Mouse (Mus musculus) lung, embryonic 14.5 days (tissue): ENCODE measurements around the gene Gm10300. TPM values are rescaled to one million over a fixed set of nuclear protein-coding genes. Genes with fewer than 3 reads are reported as not detected.

Experiments
- ATAC-seq: fragments of 200-750 bp; cut with Nextera tagmentation; 2 replicates; pipeline ENCODE4 v1.8.0; 2017; ENCODE audit warnings: mild to moderate bottlenecking, moderate TSS enrichment, moderate library complexity; ENCODE audit not compliant: insufficient read depth
- DNase-seq: peaks from one replicate; pipeline ENCODE4 v3.0.0-alpha.2; 2015
- H3K27ac ChIP-seq: fragments of 300-500 bp; sonication (generic); 2 replicates; pipeline ENCODE4 v1.5.1; 2014; ENCODE audit warnings: low read depth, mild to moderate bottlenecking, moderate library complexity
- H3K27me3 ChIP-seq: fragments of 300-500 bp; sonication (generic); 2 replicates; pipeline ENCODE4 v1.6.1; 2014; ENCODE audit warnings: low read length, control low read depth; ENCODE audit not compliant: insufficient read depth
- H3K36me3 ChIP-seq: fragments of 300-500 bp; sonication (generic); 2 replicates; pipeline ENCODE4 v1.6.1; 2014; ENCODE audit warnings: control low read depth; ENCODE audit not compliant: insufficient read depth
- H3K4me1 ChIP-seq: fragments of 300-500 bp; sonication (generic); 2 replicates; pipeline ENCODE4 v1.6.1; 2014; ENCODE audit warnings: antibody characterized with exemption, control low read depth; ENCODE audit not compliant: insufficient read depth
- H3K4me2 ChIP-seq: fragments of 300-500 bp; sonication (generic); 2 replicates; pipeline ENCODE4 v1.6.1; 2014; ENCODE audit warnings: mild to moderate bottlenecking
- H3K4me3 ChIP-seq: fragments of 300-500 bp; sonication (generic); 2 replicates; pipeline ENCODE4 v1.5.1; 2014; ENCODE audit warnings: low read depth, low read length
- H3K9ac ChIP-seq: fragments of 300-500 bp; sonication (generic); 2 replicates; pipeline ENCODE4 v1.6.1; 2014
- H3K9me3 ChIP-seq: fragments of 300-500 bp; sonication (generic); 2 replicates; pipeline ENCODE4 v1.6.1; 2016; ENCODE audit warnings: low read depth, low read length, control low read depth
- CTCF ChIP-seq: IDR thresholded peaks from 2 replicates; pipeline ENCODE4 v1.5.1; 2016; ENCODE audit warnings: antibody characterized with exemption, low read depth
- WGBS: fragments of 180-500 bp; shearing (Covaris S2); extraction: QIAGEN DNeasy Blood & Tissue Kit; methylation state at CpG from one replicate; pipeline ENCODE4 v1.1.7; 2014; 5-methylcytosine and 5-hydroxymethylcytosine counted together
- polyA plus RNA-seq: library from polyadenylated mRNA; unstranded; fragments of >200 nt; fragmentation: Nextera tagmentation; extraction: Ambion mirVana; gene quantifications from 2 replicates; pipeline ENCODE4 v1.2.1, GENCODE M21; 2014

Gm10300 gene
- polyA plus RNA-seq, 1 experiment from 2014 or later: 0.11 TPM

GRCm38 (mm10) chr4:132108221-132108620 is 33.7 kb downstream of the Gm10300 start:
- no peak overlapping the region for H3K4me2 ChIP-seq
- H3K9ac ChIP-seq: no peak overlapping the region
- ATAC-seq (no peak), DNase-seq (no peak)
- peaks cover 1% of the 10 kb centered on the region; the same call in 1 of the 2 replicates for H3K27me3 ChIP-seq
- H3K4me3 ChIP-seq: no peak overlapping the region
- 92% methylated on average over 7 of the region's 7 CpGs for WGBS
- no peaks in the 10 kb centered on the region for H3K36me3 ChIP-seq
- no peaks in the 10 kb centered on the region for H3K9me3 ChIP-seq
- no peak overlapping the region for H3K27ac ChIP-seq
- TF ChIP-seq CTCF: no peak
- no peaks in the 10 kb centered on the region for H3K4me1 ChIP-seq

- ATAC-seq: no peak
- TF ChIP-seq CTCF: no peak
Observed at GRCm38 (mm10) chr4:132111227-132111626, 36.7 kb downstream of the Gm10300 start.

GRCm38 (mm10) chr4:132113411-132114095 is 39.1 kb downstream of the Gm10300 start:
- Histone ChIP-seq H3K27ac (no peak overlapping the region), H3K4me3 (peak overlapping the region; percentile 29), H3K4me2 (peak overlapping the region; percentile 57), H3K4me1 (no peaks in the 10 kb centered on the region), H3K27me3 (peaks cover 8% of the 10 kb centered on the region), H3K36me3 (no peaks in the 10 kb centered on the region), H3K9ac (no peak overlapping the region; the same call in 1 of the 2 replicates), H3K9me3 (no peaks in the 10 kb centered on the region)
- DNase-seq (peak; percentile 16), ATAC-seq (no peak)
- no peak for TF ChIP-seq CTCF
- WGBS: 38% methylated on average over 53 of the region's 53 CpGs

More at GRCm38 (mm10) chr4:132111227-132111626, 36.7 kb downstream of the Gm10300 start:
- 66% methylated on average over 4 of the region's 4 CpGs for WGBS
- no peak for DNase-seq
- H3K27ac ChIP-seq: no peak overlapping the region
- H3K36me3 ChIP-seq: no peaks in the 10 kb centered on the region
- peaks cover 8% of the 10 kb centered on the region for H3K27me3 ChIP-seq
- no peaks in the 10 kb centered on the region for H3K4me1 ChIP-seq
- no peak overlapping the region for H3K4me2 ChIP-seq
- no peak overlapping the region for H3K4me3 ChIP-seq
- no peak overlapping the region for H3K9ac ChIP-seq
- no peaks in the 10 kb centered on the region for H3K9me3 ChIP-seq

- Histone ChIP-seq H3K9ac (no peak overlapping the region), H3K27ac (no peak overlapping the region), H3K4me1 (no peaks in the 10 kb centered on the region), H3K36me3 (no peaks in the 10 kb centered on the region), H3K4me3 (no peak overlapping the region), H3K9me3 (no peaks in the 10 kb centered on the region), H3K27me3 (peaks cover 8% of the 10 kb centered on the region), H3K4me2 (no peak overlapping the region)
- no peak for TF ChIP-seq CTCF
- WGBS: 67% methylated on average over 4 of the region's 4 CpGs
- ATAC-seq: no peak
- DNase-seq: no peak
Observed at GRCm38 (mm10) chr4:132116315-132116714, 41.8 kb downstream of the Gm10300 start.

- H3K27me3 ChIP-seq: no peaks in the 10 kb centered on the region
- no peaks in the 10 kb centered on the region for H3K4me1 ChIP-seq
- H3K9me3 ChIP-seq: no peaks in the 10 kb centered on the region
- no peak for TF ChIP-seq CTCF
- DNase-seq (no peak), ATAC-seq (no peak)
- no peak overlapping the region for H3K27ac ChIP-seq
- WGBS: 54% methylated on average over 9 of the region's 9 CpGs
- H3K9ac ChIP-seq: no peak overlapping the region
- H3K4me2 ChIP-seq: no peak overlapping the region
- no peak overlapping the region for H3K4me3 ChIP-seq
- no peaks in the 10 kb centered on the region for H3K36me3 ChIP-seq
Observed at GRCm38 (mm10) chr4:132119566-132119965, 45.1 kb downstream of the Gm10300 start.

- Histone ChIP-seq H3K9ac (no peak overlapping the region), H3K27ac (no peak overlapping the region), H3K9me3 (no peaks in the 10 kb centered on the region), H3K36me3 (no peaks in the 10 kb centered on the region), H3K4me2 (no peak overlapping the region), H3K4me1 (no peaks in the 10 kb centered on the region), H3K27me3 (no peaks in the 10 kb centered on the region), H3K4me3 (no peak overlapping the region)
- no peak for DNase-seq
- no peak for ATAC-seq
- TF ChIP-seq CTCF: peak; percentile 19
- 70% methylated on average over 5 of the region's 5 CpGs for WGBS
Observed at GRCm38 (mm10) chr4:132121674-132122073, 47.2 kb downstream of the Gm10300 start.

GRCm38 (mm10) chr4:132123166-132123565 is 48.7 kb downstream of the Gm10300 start:
- Histone ChIP-seq H3K9ac (no peak overlapping the region), H3K27ac (no peak overlapping the region), H3K4me2 (no peak overlapping the region), H3K36me3 (no peaks in the 10 kb centered on the region), H3K9me3 (no peaks in the 10 kb centered on the region), H3K4me3 (no peak overlapping the region), H3K4me1 (no peaks in the 10 kb centered on the region), H3K27me3 (no peaks in the 10 kb centered on the region)
- no peak for TF ChIP-seq CTCF
- 77% methylated on average over 1 of the region's 1 CpGs for WGBS
- ATAC-seq (no peak), DNase-seq (no peak)

Other genes starting within 250 kb of the Gm10300 start
- gene Ptpru, start 236.4 kb upstream of the Gm10300 start, polyA plus RNA-seq: 11.9 and 12.4 TPM in 2 replicates
- gene Mecr, start 231.2 kb upstream of the Gm10300 start, polyA plus RNA-seq: 42.6 and 46.5 TPM in 2 replicates
- gene Srsf4, start 201.1 kb upstream of the Gm10300 start, polyA plus RNA-seq: 122 and 131 TPM in 2 replicates
- 2.6 and 3.1 TPM in 2 replicates for gene Tmem200b, start 152.9 kb upstream of the Gm10300 start, polyA plus RNA-seq
- 79.1 and 86.3 TPM in 2 replicates for gene Epb41, start 624 bp downstream of the Gm10300 start, polyA plus RNA-seq
- gene Oprd1, start 69.8 kb downstream of the Gm10300 start, polyA plus RNA-seq: 0.04 TPM in 1 of 2 replicates, not detected in the other
- gene Ythdf2, start 137.6 kb downstream of the Gm10300 start, polyA plus RNA-seq: 121 and 132 TPM in 2 replicates
- 33.1 and 39.5 TPM in 2 replicates for gene Gmeb1, start 186.9 kb downstream of the Gm10300 start, polyA plus RNA-seq
- 48.7 and 49.1 TPM in 2 replicates for gene Taf12, start 199.7 kb downstream of the Gm10300 start, polyA plus RNA-seq
- gene Rab42, start 228.7 kb downstream of the Gm10300 start, polyA plus RNA-seq: 1.2 and 1.9 TPM in 2 replicates